Mouse (Mus musculus) brown adipose tissue, adult 24 weeks (tissue): ENCODE measurements around the gene Pip4p1. TPM values are rescaled to one million over a fixed set of nuclear protein-coding genes. Genes with fewer than 3 reads are reported as not detected.
"Not testable (repeated sequence)": the region's sequence is repeated elsewhere in the genome, so short reads cannot be mapped to it uniquely, and the experiment has no call there.

Experiments used
- H3K27ac ChIP-seq: fragments of 200-500 bp; replicated peaks from 2 replicates; pipeline ENCODE4 v1.5.1; 2012; ENCODE audit warnings: low read depth, mild to moderate bottlenecking, low read length
- H3K4me1 ChIP-seq: fragments of 200-500 bp; 2 replicates; pipeline ENCODE4 v1.6.1; 2012; ENCODE audit warnings: low read length, mixed read lengths; ENCODE audit not compliant: control insufficient read depth, insufficient read depth, insufficient read length
- H3K4me3 ChIP-seq: fragments of 200-500 bp; 2 replicates; pipeline ENCODE4 v1.5.1; 2012; ENCODE audit warnings: low read depth, mild to moderate bottlenecking, low read length, moderate library complexity; ENCODE audit not compliant: insufficient read depth
- polyA plus RNA-seq: library from polyadenylated mRNA; stranded (reverse); fragments of >200 nt; gene quantifications from 2 replicates; pipeline ENCODE4 v1.2.4, GENCODE M21; 2012; ENCODE audit not compliant: missing spikeins, insufficient read depth, insufficient read length

The Pip4p1 gene
- polyA plus RNA-seq = 44.2 and 46.1 TPM in 2 replicates

DNA sequence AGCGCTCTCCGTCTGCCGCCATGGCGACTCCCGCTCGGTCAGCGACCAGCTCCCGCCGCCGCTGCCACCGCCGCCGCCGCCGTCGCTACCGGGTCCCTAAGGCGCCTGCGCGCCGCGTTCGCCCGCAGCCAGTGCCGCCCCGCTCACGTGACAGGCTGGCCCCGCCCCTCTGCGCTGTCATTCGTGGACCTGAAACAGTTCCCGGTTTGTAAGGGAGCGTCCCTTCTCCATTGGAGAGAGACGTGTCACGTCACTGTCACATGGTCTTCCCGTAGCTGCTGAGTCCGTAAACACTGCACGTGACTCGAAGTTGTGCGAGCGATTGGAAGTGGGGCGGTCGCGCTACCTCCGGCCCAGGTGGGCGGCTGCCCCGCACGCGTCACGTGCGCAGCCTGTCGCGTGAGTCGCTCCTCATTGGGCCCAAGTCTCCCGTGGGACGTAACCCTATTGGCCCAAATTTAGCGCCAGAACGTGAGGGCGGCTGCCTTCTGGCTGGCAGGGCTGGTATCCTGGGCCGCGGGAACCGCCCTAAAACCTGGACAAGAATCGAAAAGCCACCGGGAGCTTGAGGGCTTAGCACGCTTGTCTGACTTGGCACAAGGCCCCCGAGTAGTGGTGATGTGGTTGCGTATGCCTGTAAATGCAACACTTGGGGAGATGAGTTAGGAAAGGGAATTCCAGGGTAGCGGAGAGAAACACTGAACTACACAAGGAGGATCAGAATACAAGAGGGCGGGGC, at the start of gene Pip4p1, which contains the start of gene Pnp:
Pip4p1 (minus strand) TSS at position 103 of the 739 bp plus-strand sequence.
Pnp (plus strand) TSS at position 329 of the 739 bp plus-strand sequence.
- no peaks in the 10 kb centered on the region for H3K4me1 ChIP-seq
- H3K4me3 ChIP-seq = peak within 1 kb of the TSS; percentile 80
- peak within 1 kb of the TSS; percentile 69 for H3K27ac ChIP-seq

DNA sequence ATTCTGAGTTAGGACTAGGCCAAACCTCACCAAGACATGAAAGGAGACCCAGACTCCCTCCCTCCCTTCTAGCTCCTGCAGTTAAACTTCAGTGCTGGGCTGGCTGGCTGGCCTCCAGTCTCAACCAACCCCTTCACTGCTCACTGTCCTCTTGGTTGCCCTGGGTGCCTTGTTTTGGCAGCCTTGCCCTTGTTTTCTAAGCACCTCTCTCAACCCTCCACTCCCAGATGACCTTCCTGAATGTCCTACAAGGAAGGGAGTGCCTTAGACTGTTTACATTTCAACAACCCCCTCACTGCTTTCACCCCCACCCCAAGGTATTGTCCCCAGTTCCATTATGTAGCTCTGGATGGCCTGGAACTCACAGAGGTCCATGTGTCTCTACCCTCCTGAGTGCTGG, 49.0 kb upstream of the Pip4p1 start:
- peaks cover 26% of the 10 kb centered on the region; the same call in 1 of the 2 replicates for H3K4me1 ChIP-seq
- H3K4me3 ChIP-seq = no peak overlapping the region
- H3K27ac ChIP-seq = peak overlapping the region; percentile 82

DNA sequence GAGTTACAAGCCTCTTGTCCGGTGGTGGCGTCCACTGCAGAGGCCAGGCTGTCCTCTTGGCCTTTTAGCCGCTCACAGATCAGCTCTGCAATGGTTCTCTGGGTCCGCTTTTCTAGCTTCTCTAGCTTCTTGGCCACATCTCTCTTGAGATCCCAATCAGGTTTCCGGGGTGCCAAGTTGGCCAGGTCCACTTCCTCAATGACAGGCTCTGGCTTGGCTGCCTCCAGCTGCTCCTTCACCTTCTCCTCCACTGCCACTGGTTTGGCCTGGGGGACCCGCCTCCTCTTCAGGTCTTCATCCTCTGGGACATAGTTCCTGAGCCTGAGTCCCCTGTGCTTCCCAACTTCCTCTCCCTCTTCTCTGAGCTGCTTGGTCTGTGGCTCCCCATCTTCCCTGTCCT, 47.8 kb upstream of the Pip4p1 start:
- H3K27ac ChIP-seq = peak overlapping the region; percentile 82; the same call in 1 of the 2 replicates
- H3K4me3 ChIP-seq = not testable (repeated sequence)
- peaks cover 26% of the 10 kb centered on the region; the same call in 1 of the 2 replicates for H3K4me1 ChIP-seq

DNA sequence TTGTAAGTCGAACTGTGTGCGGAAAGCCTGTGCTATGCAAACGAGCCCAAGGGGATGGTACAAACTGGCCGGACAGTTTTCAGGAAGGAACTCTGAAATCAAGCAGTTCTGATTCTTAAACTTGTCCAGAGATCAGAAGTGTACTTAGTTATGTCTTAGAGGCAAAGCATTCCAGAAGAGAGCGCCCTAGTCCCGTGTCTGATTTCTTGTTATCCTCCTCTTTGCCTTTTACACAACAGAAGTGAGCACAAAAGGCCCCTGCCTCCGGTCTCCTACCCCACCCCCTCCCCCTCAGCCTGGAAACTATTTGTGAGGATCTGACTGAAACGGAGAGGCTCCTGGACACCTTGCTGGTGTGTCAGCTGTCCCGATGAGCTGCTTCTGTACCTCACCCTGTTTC, 46.0 kb upstream of the Pip4p1 start:
- Histone ChIP-seq H3K4me3 (no peak overlapping the region; the same call in 1 of the 2 replicates), H3K27ac (peak overlapping the region; percentile 37), H3K4me1 (peaks cover 19% of the 10 kb centered on the region; the same call in 1 of the 2 replicates)

DNA sequence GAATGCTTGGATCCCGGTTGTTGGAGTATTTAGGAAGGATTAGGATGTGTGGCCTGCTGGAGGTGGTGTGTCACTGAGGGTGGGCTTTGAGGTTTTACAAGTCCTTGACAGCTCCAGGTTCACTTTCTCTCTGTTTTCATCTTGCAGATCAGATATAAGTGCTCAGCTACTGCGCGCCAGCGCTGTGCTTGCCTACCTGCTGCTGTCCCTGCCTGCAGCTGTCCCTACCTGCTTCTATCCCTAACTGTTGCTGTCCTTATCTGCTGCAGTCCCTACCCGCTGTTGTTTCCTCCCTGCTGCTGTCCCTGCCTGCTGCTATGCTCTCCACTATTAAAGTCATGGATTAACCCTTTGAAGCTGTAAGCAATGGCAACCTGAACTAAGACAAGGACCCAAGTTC, 44.3 kb upstream of the Pip4p1 start:
- Histone ChIP-seq H3K27ac (no peak overlapping the region), H3K4me3 (no peak overlapping the region), H3K4me1 (peaks cover 15% of the 10 kb centered on the region; the same call in 1 of the 2 replicates)

DNA sequence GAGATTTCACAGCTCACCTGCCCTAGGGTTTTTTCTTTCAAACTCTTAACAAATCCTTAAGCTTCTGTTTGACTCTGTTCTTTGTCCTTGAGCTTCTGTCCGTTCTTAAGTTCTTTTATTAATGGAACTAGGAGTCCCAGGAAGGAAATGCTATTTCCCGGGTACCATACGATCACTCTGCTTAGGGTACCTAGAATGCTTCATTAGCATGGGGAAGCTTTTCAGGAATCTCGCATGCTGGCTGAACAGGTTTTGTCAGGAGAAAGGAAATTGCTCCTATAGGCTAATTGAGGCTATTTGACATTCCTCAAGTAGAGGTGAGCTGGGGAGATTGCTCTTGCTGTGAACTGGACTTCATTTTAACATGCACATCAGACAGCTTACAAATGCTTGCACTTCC, 43.0 kb upstream of the Pip4p1 start:
- Histone ChIP-seq H3K27ac (no peak overlapping the region), H3K4me3 (no peak overlapping the region), H3K4me1 (peaks cover 8% of the 10 kb centered on the region; the same call in 1 of the 2 replicates)

DNA sequence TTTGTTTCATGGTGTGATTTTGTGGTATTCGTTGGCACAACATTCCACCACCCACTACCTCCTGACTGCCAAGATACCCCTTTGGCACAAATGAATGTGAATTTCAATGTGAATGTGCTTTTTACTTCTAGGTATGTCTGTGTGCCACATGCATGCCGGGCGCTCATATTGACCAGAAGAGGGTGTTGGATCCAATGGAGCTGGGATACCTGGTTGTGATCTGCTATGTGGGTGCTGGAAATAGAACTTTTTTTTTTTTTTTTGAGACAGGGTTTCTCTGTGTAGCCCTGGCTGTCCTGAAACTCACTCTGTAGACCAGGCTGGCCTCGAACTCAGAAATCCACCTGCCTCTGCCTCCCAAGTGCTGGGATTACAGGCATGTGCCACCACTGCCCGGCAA, 42.4 kb upstream of the Pip4p1 start:
- H3K4me3 ChIP-seq, H3K4me1 ChIP-seq: not testable (repeated sequence)

DNA sequence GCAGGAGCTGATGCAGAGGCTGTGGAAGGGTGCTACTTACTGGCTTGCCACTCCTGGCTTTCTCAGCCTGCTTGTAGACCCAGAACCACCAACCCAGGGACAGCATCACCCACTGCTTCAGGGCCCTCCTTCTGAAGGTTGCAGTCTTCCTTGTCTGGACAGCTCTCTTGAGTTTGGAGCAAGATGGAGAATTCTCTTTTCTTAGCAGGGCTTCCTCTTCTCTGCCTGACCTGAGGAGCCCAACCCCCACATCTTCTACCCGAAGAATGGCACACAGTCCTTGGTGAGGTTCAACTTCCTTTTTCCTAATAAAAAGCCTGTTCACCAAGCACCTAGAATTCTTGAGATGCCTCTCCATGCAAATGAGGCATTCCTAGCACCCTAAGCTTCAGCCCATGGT, 40.2 kb upstream of the Pip4p1 start:
- no peak overlapping the region for H3K27ac ChIP-seq
- no peak overlapping the region for H3K4me3 ChIP-seq
- H3K4me1 ChIP-seq = peaks cover 3% of the 10 kb centered on the region; the same call in 1 of the 2 replicates

More for the DNA sequence above, 42.4 kb upstream of the Pip4p1 start:
- not testable (repeated sequence) for H3K27ac ChIP-seq

DNA sequence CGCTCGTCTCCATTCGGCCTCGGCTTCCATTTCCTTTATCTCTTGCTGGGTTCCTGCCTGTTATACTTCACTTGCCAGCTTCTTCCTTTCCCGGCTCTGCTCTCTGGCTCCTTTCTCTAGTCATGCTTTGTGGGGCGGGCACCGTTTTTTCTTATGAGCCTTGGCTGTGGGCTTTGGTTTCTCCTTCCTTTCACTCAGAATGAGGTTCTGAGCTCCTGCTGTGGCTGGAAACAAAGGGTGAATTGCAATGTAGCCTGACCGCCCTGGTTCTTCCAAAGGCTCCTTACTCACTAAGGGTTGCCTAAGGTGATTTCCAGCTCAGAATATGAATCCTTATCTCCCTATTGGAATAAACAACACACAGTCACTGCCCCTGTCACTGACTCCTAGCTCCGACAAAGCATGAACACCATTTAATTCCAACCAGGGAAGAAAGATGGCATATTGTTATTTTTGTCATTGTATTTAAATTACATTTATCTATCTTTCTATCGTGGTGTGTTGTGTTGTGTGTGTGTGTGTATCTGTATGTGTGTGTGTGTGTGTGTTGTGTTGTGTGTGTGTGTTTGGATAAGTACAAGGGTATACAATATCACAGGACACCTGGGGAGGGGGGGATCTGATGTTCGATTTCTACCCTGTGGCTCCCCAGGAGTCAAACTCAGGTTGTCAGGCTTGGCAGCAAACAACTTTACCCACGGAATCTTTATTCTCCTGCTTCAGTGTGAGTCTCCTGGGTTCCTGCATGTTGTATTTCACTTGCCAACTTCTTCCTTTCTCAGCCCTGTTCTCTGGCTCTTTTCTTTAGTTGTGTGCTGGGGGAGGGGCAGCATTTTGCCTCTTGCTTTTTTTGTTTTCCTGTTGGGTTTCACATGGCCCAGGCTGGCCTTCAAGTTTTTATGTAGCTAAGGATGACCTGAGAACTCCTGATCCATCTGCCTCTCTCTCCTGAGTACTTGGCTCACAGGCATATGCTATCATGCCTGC, 39.2 kb upstream of the Pip4p1 start:
- H3K4me3 ChIP-seq = no peak overlapping the region
- peak overlapping the region; percentile 72 for H3K27ac ChIP-seq
- peaks cover 3% of the 10 kb centered on the region; the same call in 1 of the 2 replicates for H3K4me1 ChIP-seq

DNA sequence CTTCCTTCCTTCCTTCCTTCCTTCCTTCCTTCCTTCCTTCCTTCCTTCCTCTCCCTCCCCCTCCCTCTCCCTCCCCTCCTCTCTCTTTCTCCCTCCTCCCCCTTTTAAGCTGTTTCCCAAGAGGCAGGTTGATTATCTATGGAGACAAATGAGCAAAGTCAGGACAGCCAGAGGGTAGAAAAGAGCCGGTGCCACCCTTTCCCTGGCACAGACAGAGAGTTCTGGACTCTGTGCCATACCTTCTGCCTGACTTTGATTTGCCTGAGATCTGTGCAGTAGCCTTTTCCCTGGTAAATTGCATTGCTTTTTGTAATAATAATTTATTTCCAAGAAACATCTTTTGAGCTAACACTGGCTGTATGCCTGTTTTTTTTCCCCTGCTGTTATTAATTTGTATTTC, 38.4 kb upstream of the Pip4p1 start:
- Histone ChIP-seq H3K4me1 (peaks cover 3% of the 10 kb centered on the region; the same call in 1 of the 2 replicates), H3K27ac (no peak overlapping the region), H3K4me3 (no peak overlapping the region)

DNA sequence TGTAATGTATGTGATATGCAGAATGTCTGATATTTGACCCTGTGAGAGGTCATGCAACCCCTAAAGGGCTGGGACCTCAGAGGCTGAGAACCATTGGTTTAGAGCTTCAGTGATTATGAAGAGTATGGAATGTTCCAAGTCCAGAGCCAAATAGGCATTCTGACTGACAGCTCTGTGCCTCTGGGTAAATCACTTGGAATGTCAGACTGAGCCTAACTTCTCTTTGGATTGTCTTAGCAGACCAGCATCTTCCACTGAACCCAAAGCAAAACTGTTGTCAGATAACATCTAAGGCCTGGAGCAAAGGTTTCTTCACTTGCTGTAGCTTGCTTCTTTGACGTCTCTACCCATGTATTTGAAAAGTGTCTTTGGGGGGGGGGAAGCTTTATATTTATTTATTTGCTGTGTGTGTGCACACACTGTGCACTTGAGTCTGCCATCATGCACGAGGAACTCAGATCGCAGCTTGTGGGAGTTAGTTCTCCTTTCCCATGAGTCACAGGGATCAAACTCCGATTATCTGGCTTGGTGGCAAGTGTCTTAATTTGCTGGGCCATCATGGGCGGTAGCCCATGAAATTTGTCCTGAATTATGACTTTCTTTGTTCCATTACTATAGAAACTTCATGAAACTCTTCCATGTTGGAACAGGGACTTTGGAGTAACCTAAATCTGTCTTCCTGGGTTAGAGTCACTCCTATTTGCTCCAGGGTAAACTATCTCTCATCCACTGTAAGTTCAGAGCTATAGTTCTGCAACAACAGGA, 37.7 kb upstream of the Pip4p1 start:
- no peak overlapping the region for H3K27ac ChIP-seq
- H3K4me3 ChIP-seq = no peak overlapping the region
- peaks cover 3% of the 10 kb centered on the region; the same call in 1 of the 2 replicates for H3K4me1 ChIP-seq

DNA sequence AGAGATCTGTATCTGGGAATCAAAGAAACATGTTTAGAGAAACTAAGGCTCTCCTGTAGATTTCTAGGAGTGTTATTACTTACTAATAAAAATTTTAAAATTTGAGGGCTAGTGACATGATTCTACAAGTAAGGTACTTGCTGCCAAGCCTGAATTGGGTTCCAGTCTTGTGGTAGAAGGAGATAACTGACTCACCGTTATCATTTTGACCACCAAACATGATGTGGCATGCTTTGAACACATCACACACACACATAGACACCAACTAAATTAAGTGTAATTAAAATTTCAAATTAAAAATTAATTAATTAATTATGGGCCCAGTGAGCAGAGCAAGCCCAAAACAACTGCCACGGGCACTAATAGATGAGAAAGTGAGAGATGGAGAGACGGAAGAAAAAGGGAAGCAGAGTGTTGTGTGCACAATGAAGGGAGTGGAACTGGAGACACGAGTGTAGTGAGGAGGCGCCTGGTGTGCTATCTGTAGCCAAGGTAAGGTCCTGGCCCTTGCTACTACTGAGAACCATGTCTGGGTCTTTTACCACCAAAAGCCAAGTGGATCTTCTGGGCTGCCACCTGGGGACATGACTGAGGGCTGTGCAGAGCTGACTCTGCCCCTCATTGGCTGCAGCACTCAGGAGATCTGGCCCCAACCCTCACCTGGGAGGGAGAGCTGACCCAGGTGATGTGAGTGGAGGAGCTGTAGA, 27.8 kb upstream of the Pip4p1 start:
- not testable (repeated sequence) for H3K27ac ChIP-seq, H3K4me3 ChIP-seq, H3K4me1 ChIP-seq

DNA sequence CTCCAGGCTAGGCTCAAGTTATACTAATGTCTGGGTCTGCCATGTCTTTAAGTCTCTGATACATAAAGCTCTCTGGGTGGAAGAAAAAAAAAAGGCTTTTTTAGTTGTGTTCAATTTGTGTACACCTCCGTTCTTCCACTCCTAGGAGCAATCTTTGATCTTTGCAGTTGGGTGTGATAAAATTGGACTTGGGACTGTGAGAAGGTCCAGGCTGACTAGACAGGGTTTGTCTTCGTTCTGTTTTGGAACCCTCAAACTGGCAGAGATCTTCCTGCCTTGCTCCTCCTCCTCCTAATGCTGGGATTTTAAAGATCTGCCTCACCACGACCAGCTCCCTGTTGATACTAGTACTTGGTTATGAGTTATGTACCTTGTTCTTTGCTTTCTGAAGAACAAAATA, 26.5 kb upstream of the Pip4p1 start:
- H3K27ac ChIP-seq = peak overlapping the region; percentile 85
- H3K4me3 ChIP-seq, H3K4me1 ChIP-seq: not testable (repeated sequence)

DNA sequence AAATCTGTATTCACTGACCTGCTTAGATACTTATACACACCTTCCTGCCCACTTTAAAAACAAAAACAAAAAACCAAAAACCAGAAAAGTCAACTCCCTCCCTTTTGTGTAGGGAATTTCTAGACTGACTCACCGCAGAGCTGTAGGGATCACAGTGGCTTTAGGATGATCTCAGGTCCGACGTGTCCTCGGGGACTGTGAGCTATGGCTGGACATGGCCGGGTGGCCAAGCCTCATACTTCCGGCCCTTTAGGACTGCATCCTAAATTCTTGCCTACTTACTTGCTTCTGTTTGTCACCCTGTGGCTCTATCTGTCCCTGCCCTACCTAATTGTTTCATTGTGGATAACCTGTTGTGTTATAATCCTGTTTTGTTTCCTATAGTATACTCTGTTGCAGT, 26.1 kb upstream of the Pip4p1 start:
- H3K27ac ChIP-seq = peak overlapping the region; percentile 85
- not testable (repeated sequence) for H3K4me3 ChIP-seq, H3K4me1 ChIP-seq
